Mouse (Mus musculus): ENCODE measurements at regions not wholly inside any gene's neighbourhood (a gene's known extent, or its start where the extent isn't known, plus 50 kb on each side); places are given as distances from the start of the nearest gene placed in this dataset.
"Not testable (repeated sequence)": the region's sequence is repeated elsewhere in the genome, so short reads cannot be mapped to it uniquely, and the experiment has no call there.

DNA sequence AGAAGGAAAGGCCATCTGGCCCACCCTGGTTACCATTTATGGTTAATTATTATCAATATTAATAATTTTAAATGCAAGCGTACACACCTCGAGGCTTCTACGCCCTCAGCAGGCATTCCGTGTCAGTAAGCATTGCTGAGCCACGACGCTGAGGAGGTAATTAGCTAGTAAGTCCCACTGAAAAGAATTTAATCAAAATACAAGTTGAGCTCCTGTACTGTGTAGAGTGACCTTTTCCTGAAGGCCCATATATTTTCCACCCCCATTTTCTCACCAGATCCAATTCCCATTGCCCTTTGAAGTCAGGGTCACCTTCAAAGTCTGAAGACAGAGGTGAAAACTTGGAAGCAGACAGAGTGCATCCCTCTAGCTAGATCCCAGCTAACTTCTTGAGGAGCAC, 179.8 kb downstream of the Gxylt1 start:
- no peak for DNase-seq (ENCODE audit: extremely low spot score in 1 of 2, low spot score in 1 of 2)

DNA sequence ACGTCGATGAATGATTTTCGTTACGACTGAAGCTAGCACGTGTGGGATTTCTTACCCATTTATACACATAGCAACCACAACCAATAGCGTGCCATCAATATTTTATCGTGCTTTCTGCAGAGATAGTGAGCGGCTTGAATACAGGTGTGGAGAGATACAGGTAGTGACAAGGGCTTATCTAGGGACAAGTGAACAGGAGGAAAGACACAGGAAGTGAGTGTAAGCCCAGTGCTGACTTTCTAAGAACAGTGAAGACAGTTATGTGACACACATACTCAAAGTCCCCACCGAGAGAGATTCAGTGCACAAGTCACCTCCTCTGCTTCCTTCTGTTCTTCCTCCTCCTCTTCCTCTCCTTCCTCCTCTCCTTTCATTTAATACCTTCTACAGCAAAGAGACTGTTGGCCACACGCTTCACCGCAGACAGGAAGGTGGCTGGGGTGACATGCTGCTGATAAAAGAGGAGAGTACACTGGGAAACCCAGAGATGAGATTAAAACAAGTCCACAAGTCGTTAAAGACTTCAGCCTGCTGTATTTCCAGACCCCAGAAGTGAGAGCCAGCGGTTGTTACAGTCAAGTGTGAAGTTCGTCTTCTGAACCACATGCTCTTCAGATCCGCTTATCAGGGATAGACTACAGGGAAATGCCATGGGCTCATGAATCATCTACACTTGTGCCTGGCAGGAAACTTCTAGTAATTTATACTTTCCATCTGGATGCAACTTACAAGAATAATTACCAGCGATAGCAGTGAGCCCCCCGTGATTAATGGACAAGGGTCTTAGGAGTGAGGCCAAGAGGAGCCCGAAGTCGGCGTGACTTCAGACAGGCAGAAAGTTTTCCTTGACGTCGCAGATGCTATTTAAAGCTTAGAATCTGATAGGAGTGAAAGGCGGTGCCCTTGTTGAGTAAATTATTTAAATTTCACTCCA, 180.5 kb downstream of the Gxylt1 start:
- no peak for DNase-seq (ENCODE audit: extremely low spot score in 1 of 2, low spot score in 1 of 2)

DNA sequence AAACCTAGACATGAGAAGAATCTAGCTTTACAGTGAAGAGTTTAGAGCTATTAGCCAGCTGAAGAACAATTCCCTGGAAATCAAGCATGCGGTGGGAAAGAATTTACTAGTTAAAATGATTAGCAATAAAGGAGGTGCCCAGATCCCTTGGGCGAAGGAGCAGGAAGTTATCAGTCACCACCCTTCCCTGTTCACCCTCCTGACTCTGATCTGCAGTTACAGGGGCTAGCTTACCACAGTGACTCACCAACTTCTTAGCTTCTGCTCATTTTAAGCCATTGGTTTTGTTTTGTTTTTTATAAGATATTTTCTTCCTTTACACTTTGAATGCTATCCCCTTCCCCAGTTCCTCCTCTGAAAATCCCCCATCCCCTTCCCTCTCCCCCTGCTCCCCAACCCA, 183.6 kb downstream of the Gxylt1 start:
- no peak for DNase-seq (ENCODE audit: extremely low spot score in 1 of 2, low spot score in 1 of 2)

DNA sequence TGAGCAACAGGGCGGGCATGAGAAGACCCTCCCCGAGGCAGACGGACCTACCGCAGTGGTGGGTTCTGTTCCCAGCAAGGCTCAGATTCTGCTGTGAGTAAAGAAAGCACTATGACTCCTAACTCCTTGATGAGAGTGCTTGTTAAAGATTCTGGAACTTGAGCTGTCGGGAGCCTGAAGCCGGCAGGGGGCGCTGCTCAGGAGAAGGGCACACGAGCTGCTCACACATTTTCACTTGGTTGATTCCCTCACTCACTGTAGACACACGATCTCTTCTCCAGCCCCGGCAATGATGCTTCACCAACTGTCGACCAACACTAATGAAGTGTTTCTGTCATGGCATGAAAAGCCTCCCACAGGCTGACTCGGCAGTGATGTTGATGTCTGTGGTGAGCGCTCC, 185.6 kb downstream of the Gxylt1 start:
- DNase-seq (ENCODE audit: extremely low spot score in 1 of 2, low spot score in 1 of 2): peak; percentile 9 to 77

DNA sequence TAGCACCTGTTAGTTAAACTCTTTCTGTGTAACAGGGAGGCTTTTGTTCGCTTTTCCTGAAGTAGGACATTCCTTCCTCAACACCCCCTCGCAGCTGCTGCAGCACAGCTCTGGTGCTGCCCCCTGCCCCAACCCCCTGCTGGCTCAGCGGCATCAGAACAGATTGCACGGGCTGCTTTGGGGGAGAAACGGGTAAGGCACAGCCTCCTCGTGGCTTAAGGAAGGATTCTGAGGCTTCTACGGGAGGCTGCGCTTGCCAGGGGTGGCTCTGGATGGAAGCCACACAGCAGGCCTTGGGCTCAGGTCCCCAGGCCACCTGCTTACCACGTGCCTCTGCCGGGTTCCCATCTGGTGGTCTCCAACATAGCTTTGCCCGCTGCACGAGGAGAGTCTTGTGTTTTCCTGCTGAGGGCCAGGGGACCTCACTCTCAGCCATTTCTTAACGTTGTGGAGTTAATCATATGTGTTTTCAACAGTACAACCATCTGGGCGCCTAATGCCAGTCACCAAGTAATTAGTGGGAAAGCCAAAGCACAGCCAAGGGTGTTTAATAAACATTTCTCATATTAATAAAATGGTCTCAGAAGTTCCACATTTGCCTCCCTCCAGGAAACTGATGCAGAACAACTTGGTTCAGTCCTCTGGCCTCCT, 189.9 kb downstream of the Gxylt1 start:
- peak in 1 of 2 experiments; percentile 22 for DNase-seq (ENCODE audit: extremely low spot score in 1 of 2, low spot score in 1 of 2)

DNA sequence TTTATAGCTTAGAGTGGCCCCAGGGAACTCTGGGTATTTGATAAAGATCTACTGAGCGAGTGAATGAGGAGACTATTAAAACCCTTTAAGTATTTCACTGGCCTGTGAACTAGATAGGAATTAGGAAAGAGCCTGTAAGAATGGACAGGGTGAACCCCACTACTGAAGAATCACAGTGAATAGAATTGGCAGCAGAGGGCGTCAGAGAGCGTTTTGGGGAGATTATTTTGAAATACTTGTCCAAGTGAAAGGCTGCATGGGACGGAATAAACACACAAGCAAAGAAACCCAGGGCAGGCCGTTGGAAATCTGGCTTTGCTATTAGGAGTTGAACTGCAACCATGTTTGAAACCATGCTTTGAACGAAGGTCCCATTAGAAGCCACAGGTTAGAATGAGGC, 200.9 kb downstream of the Gxylt1 start:
- DNase-seq (ENCODE audit: extremely low spot score in 1 of 2, low spot score in 1 of 2): no peak

DNA sequence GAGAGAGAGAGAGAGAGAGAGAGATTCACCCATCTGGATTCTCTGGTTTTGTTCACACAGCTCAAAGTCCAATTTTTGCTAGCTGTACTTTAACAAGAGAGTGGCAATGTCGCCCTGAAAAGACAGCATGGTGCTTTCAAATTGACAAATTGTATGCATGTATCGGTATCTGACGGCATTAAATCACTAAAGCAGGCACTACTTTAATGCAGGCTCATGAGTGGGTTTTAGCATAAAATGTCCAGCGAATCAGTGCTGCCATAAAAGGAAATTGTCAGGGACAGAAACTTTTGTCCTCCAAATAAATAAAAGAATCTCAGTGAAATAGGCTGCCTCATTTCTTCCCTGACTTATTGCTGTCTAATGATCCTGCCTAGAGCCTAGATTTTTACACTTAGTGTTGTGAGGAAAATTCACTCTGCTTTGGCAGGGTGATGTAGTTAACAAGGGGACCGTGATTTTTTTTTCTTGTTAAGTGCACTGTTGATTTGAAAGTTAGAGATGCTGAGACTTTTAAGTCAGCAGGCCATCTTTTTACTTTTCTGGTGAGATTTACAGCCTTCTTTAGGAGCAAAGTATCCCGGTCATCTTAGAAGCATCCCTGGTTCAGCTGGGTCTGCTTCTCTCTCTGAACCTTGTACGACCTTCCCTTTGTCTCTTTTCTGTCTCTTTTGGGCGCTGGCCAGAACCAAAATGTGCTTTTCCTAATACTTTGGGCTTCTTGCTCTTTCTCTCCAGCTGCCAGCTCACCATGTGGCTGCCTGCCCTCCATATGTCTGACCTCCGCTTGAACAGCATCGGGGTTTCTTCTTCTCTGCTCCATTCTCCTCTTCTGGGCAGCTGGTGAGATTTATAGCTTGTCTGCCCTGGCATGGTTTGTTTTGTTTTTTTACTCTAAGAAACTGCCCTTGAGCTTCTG, 212.5 kb downstream of the Gxylt1 start:
- no peak for DNase-seq (ENCODE audit: extremely low spot score in 1 of 2, low spot score in 1 of 2)

DNA sequence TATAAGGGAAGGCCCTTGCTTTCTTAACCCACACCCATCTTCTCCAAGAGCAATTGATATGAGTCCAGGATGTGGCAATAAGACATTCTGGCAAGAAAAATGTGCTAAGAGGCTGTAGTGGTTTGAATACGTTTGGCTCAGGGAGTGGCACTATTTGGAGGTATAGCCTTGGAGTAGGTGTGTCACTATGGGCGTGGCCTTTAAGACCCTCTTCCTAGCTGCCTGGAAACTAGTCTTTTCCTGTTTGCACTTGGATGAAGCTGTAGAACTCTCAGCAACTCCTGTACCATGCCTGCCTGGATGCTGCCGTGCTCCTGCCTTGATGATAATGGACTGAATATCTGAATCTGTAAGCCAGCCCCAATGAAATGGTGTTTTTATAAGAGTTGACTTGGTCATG, 221.5 kb downstream of the Gxylt1 start:
- no peak for DNase-seq (ENCODE audit: extremely low spot score in 1 of 2, low spot score in 1 of 2)

DNA sequence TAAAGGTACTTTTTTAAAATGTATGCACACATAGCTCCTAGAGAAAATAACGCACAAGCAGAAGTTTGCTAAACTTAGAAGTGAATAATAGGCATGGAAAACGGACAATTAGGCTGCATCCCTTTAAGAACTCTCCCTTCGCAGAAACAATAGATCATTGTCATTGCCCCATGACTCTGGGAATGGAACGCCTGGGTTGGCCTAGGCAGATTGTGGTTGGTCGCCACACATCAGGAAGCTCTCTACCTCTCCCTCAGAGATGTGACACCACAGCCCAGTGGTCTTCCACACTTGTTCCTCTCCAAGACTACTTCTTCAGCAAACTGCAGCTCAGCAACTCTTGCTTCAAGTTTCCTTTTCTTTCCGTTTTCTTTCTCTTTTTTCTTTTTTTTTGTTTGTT, 247.8 kb downstream of the Gxylt1 start:
- no peak for DNase-seq (ENCODE audit: extremely low spot score in 1 of 2, low spot score in 1 of 2)

DNA sequence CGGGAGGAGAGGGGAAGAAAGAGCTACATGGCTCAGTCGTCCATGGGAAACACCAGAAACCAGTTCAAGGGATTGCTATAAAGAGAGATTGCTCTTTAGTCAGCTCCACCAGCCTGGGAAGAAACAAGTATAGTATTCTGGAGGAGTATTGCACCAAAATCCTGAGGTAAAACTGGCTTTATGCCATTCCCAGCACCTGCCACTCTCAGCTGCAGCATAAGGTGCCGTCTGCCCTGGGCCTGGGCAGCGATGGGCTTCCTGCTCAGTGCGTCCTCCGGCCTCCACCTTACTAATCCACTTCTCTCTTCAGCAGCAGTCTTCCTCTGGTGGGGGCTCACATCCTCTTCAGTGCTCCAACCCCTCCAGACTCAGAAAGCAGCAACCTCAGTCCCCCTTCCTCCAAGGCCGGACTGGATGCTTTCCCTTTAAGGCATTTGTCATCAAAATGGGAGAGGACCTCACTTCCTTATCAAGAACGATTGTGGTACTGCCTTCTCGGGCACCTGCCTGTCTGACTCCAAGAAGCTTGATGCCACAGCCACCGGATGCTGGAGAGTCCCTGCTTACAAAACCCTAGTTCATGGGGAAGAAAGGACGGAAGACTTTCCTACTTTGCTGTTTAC, 248.4 kb downstream of the Gxylt1 start:
- no peak for DNase-seq (ENCODE audit: extremely low spot score in 1 of 2, low spot score in 1 of 2)

DNA sequence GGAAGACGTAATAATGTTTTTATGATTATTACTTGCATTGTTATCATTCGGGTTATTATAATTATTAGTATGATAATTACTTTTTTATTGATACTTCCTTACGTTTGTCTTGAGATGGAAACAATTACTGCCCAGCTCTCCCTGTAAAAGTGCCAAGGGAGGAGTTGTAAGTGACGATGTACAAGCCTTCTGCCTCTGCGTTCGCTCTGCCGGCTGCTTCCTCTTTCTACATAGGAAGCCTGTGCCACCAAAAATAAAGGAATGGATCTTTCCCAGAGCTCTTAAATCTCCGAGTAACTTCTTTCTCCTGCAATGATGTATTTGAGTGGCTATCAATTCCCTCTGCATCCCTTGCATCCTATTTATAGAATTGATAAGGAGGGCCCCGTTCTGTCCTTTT, 249.2 kb downstream of the Gxylt1 start:
- no peak for DNase-seq (ENCODE audit: extremely low spot score in 1 of 2, low spot score in 1 of 2)

DNA sequence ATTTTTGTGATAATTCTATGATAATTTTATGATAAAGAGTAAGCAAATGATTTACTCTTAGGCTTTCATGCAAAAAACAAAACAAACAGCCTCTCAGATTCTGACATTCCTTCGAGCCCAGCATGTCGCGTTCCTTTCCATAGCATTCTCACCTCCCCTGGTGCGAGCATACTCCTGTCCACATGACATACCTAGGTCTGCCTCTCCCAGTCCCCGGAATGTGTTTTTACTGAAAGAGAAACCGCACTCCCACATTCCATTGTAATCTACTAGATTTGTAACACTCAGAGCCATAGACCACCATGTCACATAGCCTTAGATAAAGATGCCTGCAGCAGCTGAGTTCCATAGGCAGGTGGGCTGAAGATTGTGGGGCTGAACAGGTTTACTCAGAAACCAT, 250.8 kb downstream of the Gxylt1 start:
- DNase-seq (ENCODE audit: extremely low spot score in 1 of 2, low spot score in 1 of 2): no peak

DNA sequence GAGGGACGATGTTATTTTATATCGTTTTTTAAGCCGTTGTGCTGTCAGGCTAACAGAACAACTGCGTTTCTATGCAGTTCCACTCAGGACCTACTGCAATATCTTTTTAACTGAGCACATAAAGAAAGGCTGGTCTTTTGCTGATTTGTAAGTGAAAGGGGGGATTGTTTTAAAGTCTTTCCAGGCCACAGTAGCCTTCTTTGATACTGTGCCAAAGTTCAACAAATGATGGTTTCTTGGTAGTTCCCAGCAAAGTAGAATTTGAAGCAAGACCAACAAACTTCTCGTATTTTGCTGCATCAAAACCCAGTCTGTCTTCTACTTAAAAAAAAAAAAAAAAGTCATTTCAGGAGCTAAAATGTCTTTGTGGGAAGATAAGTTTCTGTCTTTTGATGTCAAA, 263.8 kb downstream of the Gxylt1 start:
- no peak for DNase-seq (ENCODE audit: extremely low spot score in 1 of 2, low spot score in 1 of 2)

DNA sequence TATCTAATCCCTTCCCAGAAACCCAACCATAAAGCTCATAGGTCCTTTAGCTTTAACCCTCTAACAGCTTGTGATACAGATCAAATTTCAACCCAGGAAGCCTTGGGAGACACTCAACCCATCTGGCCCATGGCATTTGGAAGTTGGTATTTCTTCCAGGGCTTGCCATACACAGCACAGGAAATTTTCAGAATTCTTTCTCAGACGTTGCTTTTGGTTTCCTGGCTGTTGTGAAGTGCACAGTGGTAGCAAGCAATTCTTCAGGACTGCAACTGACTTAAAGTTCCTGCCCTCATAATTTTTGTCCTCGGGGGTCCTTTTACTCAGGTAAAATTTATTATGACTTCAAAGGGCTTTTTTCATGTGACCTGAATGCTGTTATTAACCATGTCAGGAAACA, 264.4 kb downstream of the Gxylt1 start:
- DNase-seq (ENCODE audit: extremely low spot score in 1 of 2, low spot score in 1 of 2): no peak

DNA sequence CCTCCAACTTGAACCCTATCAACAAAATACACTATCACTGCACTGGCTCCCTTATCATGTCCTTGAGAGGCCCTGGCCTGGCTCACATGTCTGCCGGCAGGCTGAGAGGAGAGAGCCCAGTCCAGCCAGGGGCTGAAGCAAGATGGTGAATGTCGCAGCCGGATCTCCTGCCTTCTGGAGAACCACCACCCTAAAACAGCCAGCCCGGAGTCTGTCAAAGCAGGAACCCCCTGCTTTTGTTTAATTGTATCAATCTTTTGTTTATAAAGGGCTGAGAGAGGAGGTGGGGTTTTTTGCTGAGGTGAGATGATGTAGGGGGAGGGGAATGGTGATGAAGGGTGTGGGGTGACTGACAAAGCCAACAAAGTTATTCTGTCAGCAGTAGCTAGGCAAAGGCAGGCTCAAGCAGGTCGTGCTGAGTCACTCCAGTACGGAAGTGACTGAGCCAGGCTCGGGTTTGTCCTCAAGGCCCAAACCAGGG, 269.2 kb downstream of the Gxylt1 start:
- no peak for DNase-seq (ENCODE audit: extremely low spot score in 1 of 2, low spot score in 1 of 2)

DNA sequence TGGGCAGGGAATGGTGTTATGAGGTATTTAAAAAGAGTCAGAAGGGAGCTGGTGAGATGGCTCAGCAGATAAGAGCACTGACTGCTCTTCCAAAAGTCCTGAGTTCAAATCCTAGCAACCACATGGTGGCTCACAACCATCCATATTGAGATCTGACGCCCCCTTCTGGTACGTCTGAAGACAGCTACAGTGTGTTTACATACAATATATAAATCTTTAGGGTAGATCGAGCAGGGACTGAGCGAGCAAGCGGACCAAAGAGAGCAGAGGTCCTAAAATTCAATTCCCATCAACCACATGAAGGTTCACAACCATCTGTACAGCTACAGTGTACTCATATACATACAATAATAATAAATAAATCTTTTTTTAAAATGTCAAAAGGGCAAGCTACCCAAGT, 269.8 kb downstream of the Gxylt1 start:
- not testable (repeated sequence) for DNase-seq (ENCODE audit: extremely low spot score in 1 of 2, low spot score in 1 of 2)

DNA sequence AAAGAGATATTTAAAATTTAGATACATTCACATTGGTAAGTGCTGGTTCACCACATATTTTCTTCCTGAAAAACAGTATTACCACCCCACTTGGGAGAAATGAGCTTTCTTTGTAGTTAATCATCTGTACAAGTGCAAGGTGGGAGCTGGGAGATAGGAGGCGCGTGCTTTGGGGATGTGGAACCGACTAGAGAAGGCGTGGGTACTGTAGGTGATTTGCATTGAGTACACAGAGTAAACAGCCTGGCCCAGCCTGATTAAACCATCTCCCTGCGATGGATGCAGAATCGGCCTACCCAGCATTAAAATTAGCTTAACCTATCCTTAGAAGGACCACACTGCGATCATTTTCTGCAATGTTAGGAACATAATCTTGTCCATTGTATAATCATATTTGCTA, 270.4 kb downstream of the Gxylt1 start:
- no peak for DNase-seq (ENCODE audit: extremely low spot score in 1 of 2, low spot score in 1 of 2)

DNA sequence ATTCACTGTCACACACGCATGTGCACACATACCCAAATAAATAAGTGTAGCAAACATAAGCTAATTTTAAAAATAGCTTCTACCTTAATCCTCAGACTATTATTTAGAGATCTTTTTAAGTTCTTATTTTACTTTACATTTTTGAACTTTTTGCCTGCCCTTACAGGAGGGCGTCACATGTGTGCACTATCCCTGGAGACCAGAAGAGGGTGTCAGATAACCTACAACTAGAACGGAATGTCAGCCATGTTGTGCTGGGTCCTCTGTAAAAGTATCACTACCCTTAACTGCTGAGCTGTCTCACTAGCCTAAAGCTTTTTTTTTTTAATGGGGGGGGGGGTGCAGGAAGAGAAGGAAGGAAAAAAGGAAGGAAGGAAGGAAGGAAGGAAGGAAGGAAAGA, 271.7 kb downstream of the Gxylt1 start:
- no peak for DNase-seq (ENCODE audit: extremely low spot score in 1 of 2, low spot score in 1 of 2)

DNA sequence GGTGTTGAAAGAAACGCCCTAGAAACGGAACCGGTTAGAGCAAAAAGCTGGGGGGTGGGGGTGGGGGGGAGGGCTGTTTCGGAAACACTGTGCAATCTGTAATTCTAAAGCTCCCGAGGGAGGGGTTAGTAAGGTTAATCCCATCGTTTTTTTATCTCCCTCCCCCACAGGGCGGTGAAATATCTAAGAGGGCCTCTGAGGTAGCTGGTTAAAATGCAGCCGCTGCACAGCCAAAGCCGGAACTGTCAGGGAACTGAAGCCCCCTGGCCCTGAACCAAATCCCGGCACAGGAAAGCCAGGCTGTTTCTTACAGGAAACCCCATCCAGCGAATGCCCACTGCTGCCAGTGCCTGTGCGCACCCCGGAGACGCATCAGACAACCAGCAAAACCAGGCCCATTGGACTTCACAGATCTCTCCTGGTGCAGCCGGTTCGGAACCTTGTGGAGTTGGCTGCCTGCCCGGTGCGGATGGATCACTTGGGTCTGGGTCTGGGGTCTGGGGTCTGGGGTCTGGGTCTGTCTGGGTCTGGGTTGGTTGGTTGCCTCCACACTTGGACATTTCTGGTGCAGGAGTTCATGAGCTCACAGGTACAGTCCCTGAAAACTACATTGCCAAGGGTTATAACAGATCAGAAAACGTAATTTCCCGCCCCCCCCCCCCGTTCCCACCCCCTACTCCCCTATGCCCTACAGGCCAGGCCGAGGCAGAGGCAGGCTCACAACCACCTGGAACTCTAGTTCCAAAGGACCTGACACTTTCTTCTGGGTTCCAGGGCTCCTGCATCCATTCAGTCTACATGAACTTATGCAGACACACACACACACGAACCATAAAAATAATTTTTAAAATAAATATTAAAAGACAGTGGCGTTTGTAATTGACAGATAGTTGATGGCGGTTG, 272.7 kb downstream of the Gxylt1 start:
- DNase-seq (ENCODE audit: extremely low spot score in 1 of 2, low spot score in 1 of 2): peak in 1 of 2 experiments; percentile 32
